Mouse (Mus musculus) cerebral cortex, adult 2 months (tissue): Measurements from ENCODE around the gene Gm11757.

ENCODE experiments used
- WGBS: fragments of 180-500 bp; shearing (Covaris S2); methylation state at CpG from one replicate; pipeline ENCODE4 v1.1.7; 2018; 5-methylcytosine and 5-hydroxymethylcytosine counted together

Gene Gm11757

GRCm38 (mm10) chr4:73891012-73891411, at the start of gene Gm11757:
Gene Gm11757, minus strand, starts transcription at chr4:73891112.
- no CpG with 5 or more reads among the region's 4 CpGs for WGBS

GRCm38 (mm10) chr4:73920660-73921059, 29.7 kb upstream of the Gm11757 start, which contains the start of gene Gm11756:
Gene Gm11756, minus strand, starts transcription at chr4:73920760.
- 86% methylated on average over 6 of the region's 6 CpGs for WGBS

DNA sequence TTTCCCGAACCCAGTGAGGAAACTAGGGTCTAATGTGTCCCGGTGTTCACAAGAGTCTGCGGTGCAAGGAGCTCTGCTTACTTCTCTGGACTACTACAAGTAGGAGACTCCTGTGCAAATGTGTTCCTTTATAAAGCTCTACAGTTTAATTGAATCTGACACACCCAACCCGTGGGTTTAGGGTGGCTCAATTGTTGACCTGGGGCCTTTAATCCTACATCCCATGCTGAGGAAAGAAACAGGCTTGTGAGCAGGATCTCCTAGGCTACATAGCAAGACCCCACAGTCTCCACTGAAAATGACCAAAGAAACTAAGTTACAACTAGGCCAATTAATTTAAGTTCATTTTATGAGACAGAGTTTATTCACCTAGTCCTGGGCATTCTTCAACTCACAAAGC, 14.9 kb upstream of the Gm11757 start, which contains the start of gene Gm13871:
Gm13871 (minus strand) TSS at position 101 of the 400 bp plus-strand sequence.
- no CpG with 5 or more reads among the region's 4 CpGs for WGBS

DNA sequence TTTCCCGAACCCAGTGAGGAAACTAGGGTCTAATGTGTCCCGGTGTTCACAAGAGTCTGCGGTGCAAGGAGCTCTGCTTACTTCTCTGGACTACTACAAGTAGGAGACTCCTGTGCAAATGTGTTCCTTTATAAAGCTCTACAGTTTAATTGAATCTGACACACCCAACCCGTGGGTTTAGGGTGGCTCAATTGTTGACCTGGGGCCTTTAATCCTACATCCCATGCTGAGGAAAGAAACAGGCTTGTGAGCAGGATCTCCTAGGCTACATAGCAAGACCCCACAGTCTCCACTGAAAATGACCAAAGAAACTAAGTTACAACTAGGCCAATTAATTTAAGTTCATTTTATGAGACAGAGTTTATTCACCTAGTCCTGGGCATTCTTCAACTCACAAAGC, 14.7 kb downstream of the Gm11757 start, which contains the start of gene Gm11758:
Gm11758 (minus strand) TSS at position 101 of the 400 bp plus-strand sequence.
- no CpG with 5 or more reads among the region's 4 CpGs for WGBS
